Mouse (Mus musculus) MEL (cell line): ENCODE results near the gene Usp53. TPM values are rescaled to one million over a fixed set of nuclear protein-coding genes. Genes with fewer than 3 reads are reported as not detected.
A peak's percentile ranks its signal among the peaks of the same experiment; 100 is the strongest.

ENCODE experiments used
- DNase-seq: peaks from one replicate; pipeline ENCODE4 v3.0.0; 2011; ENCODE audit warnings: low read depth, low spot score
- H3K27ac ChIP-seq: 2 replicates; pipeline ENCODE4 v1.5.1; 2012; ENCODE audit warnings: low read depth, mild to moderate bottlenecking, control low read depth, low read length, moderate library complexity; ENCODE audit not compliant: control insufficient read depth
- H3K27me3 ChIP-seq, 2 experiments: fragments of 150-350 bp in 1 of 2; sonication (generic) in 1 of 2; 2 replicates each; pipeline ENCODE4 v1.6.1; 2012; ENCODE audit warnings: low read length in 2 of 2, mild to moderate bottlenecking in 2 of 2, improper control_type of control experiment in 1 of 2, moderate library complexity in 1 of 2; ENCODE audit not compliant: insufficient read depth in 2 of 2, control insufficient read depth in 1 of 2
- H3K36me3 ChIP-seq, 2 experiments: 2 replicates each; pipeline ENCODE4 v1.6.1; 2012 to 2014; ENCODE audit warnings: low read length in 2 of 2, improper control_type of control experiment in 1 of 2, inconsistent platforms in 1 of 2, mild to moderate bottlenecking in 1 of 2; ENCODE audit not compliant: insufficient read depth in 2 of 2, control insufficient read depth in 1 of 2
- H3K4me1 ChIP-seq, 2 experiments: fragments of 150-350 bp in 1 of 2; sonication (generic) in 1 of 2; 2 replicates each; pipeline ENCODE4 v1.6.1; 2012; ENCODE audit warnings: low read length in 2 of 2, improper control_type of control experiment in 1 of 2, mild to moderate bottlenecking in 1 of 2; ENCODE audit not compliant: insufficient read depth in 2 of 2, control insufficient read depth in 1 of 2
- H3K4me3 ChIP-seq, 2 experiments: fragments of 150-350 bp in 1 of 2; sonication (generic) in 1 of 2; 2 replicates each; pipeline ENCODE4 v1.5.1; 2012; ENCODE audit warnings: low read depth in 2 of 2, low read length in 2 of 2, mild to moderate bottlenecking in 2 of 2, moderate library complexity in 2 of 2, control low read depth in 1 of 2, improper control_type of control experiment in 1 of 2; ENCODE audit not compliant: control insufficient read depth in 1 of 2, insufficient read depth in 1 of 2
- H3K79me2 ChIP-seq: 2 replicates; pipeline ENCODE4 v1.6.1; 2012; ENCODE audit warnings: mild to moderate bottlenecking, low read length, moderate library complexity; ENCODE audit not compliant: control insufficient read depth, poor library complexity, insufficient read depth
- H3K9ac ChIP-seq: 2 replicates; pipeline ENCODE4 v1.6.1; 2012; ENCODE audit warnings: low read depth, mild to moderate bottlenecking, control low read depth, low read length, moderate library complexity; ENCODE audit not compliant: control insufficient read depth, poor library complexity, severe bottlenecking
- H3K9me3 ChIP-seq: fragments of 150-350 bp; sonication (generic); replicated peaks from 2 replicates; pipeline ENCODE4 v1.6.1; 2012; ENCODE audit warnings: mild to moderate bottlenecking, low read length, improper control_type of control experiment, moderate library complexity; ENCODE audit not compliant: insufficient read depth
- BHLHE40 ChIP-seq: IDR thresholded peaks from 2 replicates; pipeline ENCODE4 v1.6.1; 2012; ENCODE audit warnings: low read depth, mild to moderate bottlenecking, inconsistent platforms, low read length, improper control_type of control experiment, borderline replicate concordance
- CHD1 ChIP-seq: IDR thresholded peaks from 2 replicates; pipeline ENCODE4 v1.6.1; 2012; ENCODE audit warnings: low read depth, mild to moderate bottlenecking, inconsistent platforms, low read length, improper control_type of control experiment
- CTCF ChIP-seq, 3 experiments: IDR thresholded peaks in 2 of 3; conservative IDR thresholded peaks in 1 of 3; 2 replicates each; pipeline ENCODE4 v1.5.1; 2011 to 2012; ENCODE audit warnings: low read length in 3 of 3, low read depth in 2 of 3, mild to moderate bottlenecking in 2 of 3, improper control_type of control experiment in 1 of 3, inconsistent platforms in 1 of 3, mixed read lengths in 1 of 3, moderate library complexity in 1 of 3; ENCODE audit not compliant: control insufficient read depth in 1 of 3, insufficient read depth in 1 of 3, poor library complexity in 1 of 3, severe bottlenecking in 1 of 3
- E2F4 ChIP-seq: IDR thresholded peaks from 2 replicates; pipeline ENCODE4 v1.6.1; 2011; ENCODE audit warnings: low read depth, low read length, improper control_type of control experiment, borderline replicate concordance
- ELF1 ChIP-seq: IDR thresholded peaks from 2 replicates; pipeline ENCODE4 v1.6.1; 2014; ENCODE audit warnings: low read depth, mild to moderate bottlenecking, inconsistent platforms, low read length, improper control_type of control experiment, moderate library complexity
- EP300 ChIP-seq, 2 experiments: IDR thresholded peaks; 2 replicates each; pipeline ENCODE4 v1.6.1; 2011; ENCODE audit warnings: improper control_type of control experiment in 2 of 2, low read length in 2 of 2, low read depth in 1 of 2, mild to moderate bottlenecking in 1 of 2
- ETS1 ChIP-seq: IDR thresholded peaks from 2 replicates; pipeline ENCODE4 v1.6.1; 2012; ENCODE audit warnings: low read depth, mild to moderate bottlenecking, inconsistent platforms, low read length, improper control_type of control experiment, moderate library complexity
- GATA1 ChIP-seq: IDR thresholded peaks from 2 replicates; pipeline ENCODE4 v1.6.1; 2011; ENCODE audit warnings: low read depth, low read length, improper control_type of control experiment
- KAT2A ChIP-seq: conservative IDR thresholded peaks from 2 replicates; pipeline ENCODE4 v1.6.1; 2012; ENCODE audit warnings: low read depth, low read length, improper control_type of control experiment, inconsistent platforms
- MAX ChIP-seq: IDR thresholded peaks from 2 replicates; pipeline ENCODE4 v1.6.1; 2011; ENCODE audit warnings: low read length, improper control_type of control experiment
- MAZ ChIP-seq: IDR thresholded peaks from 2 replicates; pipeline ENCODE4 v1.6.1; 2012; ENCODE audit warnings: low read depth, mild to moderate bottlenecking, inconsistent platforms, low read length, improper control_type of control experiment
- POLR2A ChIP-seq, 2 experiments: IDR thresholded peaks; 2 replicates each; pipeline ENCODE4 v1.6.1; 2011 to 2012; ENCODE audit warnings: low read length in 2 of 2, mild to moderate bottlenecking in 2 of 2, control low read depth in 1 of 2, improper control_type of control experiment in 1 of 2, low read depth in 1 of 2, moderate library complexity in 1 of 2; ENCODE audit not compliant: control insufficient read depth in 1 of 2, insufficient read depth in 1 of 2, poor library complexity in 1 of 2
- RAD21 ChIP-seq: IDR thresholded peaks from 2 replicates; pipeline ENCODE4 v1.6.1; 2011; ENCODE audit warnings: mild to moderate bottlenecking, low read depth, low read length, improper control_type of control experiment
- RCOR1 ChIP-seq: IDR thresholded peaks from 2 replicates; pipeline ENCODE4 v1.6.1; 2012; ENCODE audit warnings: low read depth, mild to moderate bottlenecking, inconsistent platforms, low read length, improper control_type of control experiment
- TAL1 ChIP-seq: IDR thresholded peaks from 2 replicates; pipeline ENCODE4 v1.6.1; 2012; ENCODE audit warnings: mild to moderate bottlenecking, inconsistent platforms, low read length, moderate library complexity, mixed read lengths
- TBP ChIP-seq: IDR thresholded peaks from 2 replicates; pipeline ENCODE4 v1.8.0; 2011; ENCODE audit warnings: low read depth, low read length, improper control_type of control experiment
- TCF12 ChIP-seq: IDR thresholded peaks from 2 replicates; pipeline ENCODE4 v1.6.1; 2014; ENCODE audit warnings: low read depth, mild to moderate bottlenecking, inconsistent platforms, low read length, improper control_type of control experiment, moderate library complexity
- USF2 ChIP-seq, 2 experiments: IDR thresholded peaks; 2 replicates each; pipeline ENCODE4 v1.6.1; 2011 to 2012; ENCODE audit warnings: improper control_type of control experiment in 2 of 2, low read length in 2 of 2, borderline replicate concordance in 1 of 2, inconsistent platforms in 1 of 2, low read depth in 1 of 2, mild to moderate bottlenecking in 1 of 2; ENCODE audit not compliant: insufficient read depth in 1 of 2
- ZMIZ1 ChIP-seq: IDR thresholded peaks from 2 replicates; pipeline ENCODE4 v1.6.1; 2012; ENCODE audit warnings: low read depth, mild to moderate bottlenecking, inconsistent platforms, low read length, improper control_type of control experiment, moderate library complexity
- ZNF384 ChIP-seq: IDR thresholded peaks from 2 replicates; pipeline ENCODE4 v1.6.1; 2012; ENCODE audit warnings: low read depth, mild to moderate bottlenecking, inconsistent platforms, low read length, improper control_type of control experiment
- polyA plus RNA-seq, 2 experiments: library from polyadenylated mRNA; stranded (reverse) in 1 of 2; unstranded in 1 of 2; fragments of >175 nt in 1 of 2; fragments of >200 nt in 1 of 2; gene quantifications; 2 replicates each; pipeline versions ENCODE4 v1.2.1 to v1.2.4; 2012; ENCODE audit warnings: low replicate concordance in 2 of 2, low read depth in 1 of 2; ENCODE audit not compliant: insufficient read length in 2 of 2, insufficient read depth in 1 of 2, missing spikeins in 1 of 2
- total RNA-seq: library from RNA; depleted of rRNA; stranded (reverse); fragments of 300-350 nt; gene quantifications from 2 replicates; pipeline ENCODE4 v1.2.3, GENCODE M21; 2012

The Usp53 gene
- total and polyA plus RNA-seq, 3 experiments = 2.0 to 2.7 TPM; not detected in 1

GRCm38 (mm10) chr3:122918672-122919071, 65.6 kb downstream of the Usp53 start:
- Histone ChIP-seq H3K27me3 (no peaks in the 10 kb centered on the region), H3K4me1 (peaks cover 18 to 39% of the 10 kb centered on the region in 2 experiments)

GRCm38 (mm10) chr3:122916191-122916680, 68.1 kb downstream of the Usp53 start:
- Histone ChIP-seq H3K4me1 (peaks cover 16 to 35% of the 10 kb centered on the region in 2 experiments), H3K9ac (no peak overlapping the region), H3K27ac (no peak overlapping the region), H3K4me3 (no peak overlapping the region), H3K27me3 (no peaks in the 10 kb centered on the region), H3K9me3 (no peaks in the 10 kb centered on the region), H3K36me3 (peaks cover 0 to 35% of the 10 kb centered on the region in 2 experiments; a peak in 2 of 4 replicates), H3K79me2 (no peaks in the 10 kb centered on the region)
- TF ChIP-seq ELF1 = no peak
- no peak for TF ChIP-seq TBP
- no peak for TF ChIP-seq CHD1
- no peak for TF ChIP-seq MAX
- TF ChIP-seq MAZ = no peak
- TF ChIP-seq ZMIZ1 = no peak
- no peak for TF ChIP-seq E2F4
- no peak for TF ChIP-seq BHLHE40
- TF ChIP-seq USF2 (IDR thresholded peaks at IDR 0.05; ENCODE audit: borderline replicate concordance in 1 of 2, insufficient read depth in 1 of 2, low read depth in 1 of 2, low read length in 2 of 2) = no peak
- DNase-seq = no peak

More at GRCm38 (mm10) chr3:122918672-122919071, 65.6 kb downstream of the Usp53 start:
- Histone ChIP-seq H3K36me3 (peaks cover 0 to 39% of the 10 kb centered on the region in 2 experiments; a peak in 2 of 4 replicates), H3K9ac (peak overlapping the region; percentile 6; the same call in 1 of the 2 replicates), H3K9me3 (no peaks in the 10 kb centered on the region), H3K79me2 (no peaks in the 10 kb centered on the region), H3K4me3 (no peak overlapping the region), H3K27ac (peak overlapping the region; percentile 26)
- peak; percentile 25 for DNase-seq
- no peak for TF ChIP-seq E2F4
- TF ChIP-seq ZNF384 = peak; percentile 97

GRCm38 (mm10) chr3:122915493-122915892, 68.8 kb downstream of the Usp53 start:
- TF ChIP-seq EP300 (IDR thresholded peaks at IDR 0.05; ENCODE audit: low read depth in 1 of 2, low read length in 2 of 2) = peak; percentile 67 to 77
- TF ChIP-seq TCF12 = peak; percentile 78
- peak; percentile 56 for TF ChIP-seq ETS1
- TF ChIP-seq CTCF (IDR thresholded peaks at IDR 0.05 in 2 of 3, conservative IDR thresholded peaks at IDR 0.05 in 1 of 3; ENCODE audit: control insufficient read depth in 1 of 3, insufficient read depth in 1 of 3, low read depth in 2 of 3, low read length in 3 of 3, poor library complexity in 1 of 3, severe bottlenecking in 1 of 3) = no peak
- no peak for TF ChIP-seq KAT2A
- TF ChIP-seq ZNF384 = no peak
- peak; percentile 50; the same call in 1 of the 2 replicates for TF ChIP-seq BHLHE40
- TF ChIP-seq RAD21 = no peak
- no peak for TF ChIP-seq POLR2A (IDR thresholded peaks at IDR 0.05; ENCODE audit: control insufficient read depth in 1 of 2, insufficient read depth in 1 of 2, low read depth in 1 of 2, low read length in 2 of 2, poor library complexity in 1 of 2)
- peak; percentile 77 for TF ChIP-seq GATA1
- peak; percentile 58; the same call in 1 of the 2 replicates for TF ChIP-seq TAL1
- TF ChIP-seq RCOR1 = peak; percentile 92
- TF ChIP-seq ELF1 = 0 out of 2 replicates have a peak, but pooled peaks have one; percentile 9
- H3K36me3 ChIP-seq = peaks cover 0 to 32% of the 10 kb centered on the region in 2 experiments; a peak in 2 of 4 replicates

More at GRCm38 (mm10) chr3:122915493-122915892, 68.8 kb downstream of the Usp53 start:
- DNase-seq = peak; percentile 59
- Histone ChIP-seq H3K79me2 (no peaks in the 10 kb centered on the region), H3K27ac (no peak overlapping the region), H3K9ac (no peak overlapping the region), H3K4me3 (no peak overlapping the region), H3K9me3 (no peaks in the 10 kb centered on the region), H3K27me3 (no peaks in the 10 kb centered on the region), H3K4me1 (peaks cover 16 to 29% of the 10 kb centered on the region in 2 experiments)
